Mouse (Mus musculus): ENCODE measurements around the gene Phlpp2.

GRCm38 (mm10) chr8:109982386-109983105 lies 114.2 kb downstream of the Phlpp2 start:
- TF ChIP-seq EP300 (IDR thresholded peaks at IDR 0.05) (no peak), CTCF (IDR thresholded peaks at IDR 0.05) (no peak)
